Mouse (Mus musculus): ENCODE data around the gene Retnlg. TPM values are rescaled to one million over a fixed set of nuclear protein-coding genes. Genes with fewer than 3 reads are reported as not detected.
"Not testable (repeated sequence)": the region's sequence is repeated elsewhere in the genome, so short reads cannot be mapped to it uniquely, and the experiment has no call there.

Gene Retnlg
- polyA plus RNA-seq (2011; ENCODE audit: insufficient read depth, insufficient read length, low replicate concordance, missing spikeins): 574 and 1,873 TPM in 2 replicates

DNA sequence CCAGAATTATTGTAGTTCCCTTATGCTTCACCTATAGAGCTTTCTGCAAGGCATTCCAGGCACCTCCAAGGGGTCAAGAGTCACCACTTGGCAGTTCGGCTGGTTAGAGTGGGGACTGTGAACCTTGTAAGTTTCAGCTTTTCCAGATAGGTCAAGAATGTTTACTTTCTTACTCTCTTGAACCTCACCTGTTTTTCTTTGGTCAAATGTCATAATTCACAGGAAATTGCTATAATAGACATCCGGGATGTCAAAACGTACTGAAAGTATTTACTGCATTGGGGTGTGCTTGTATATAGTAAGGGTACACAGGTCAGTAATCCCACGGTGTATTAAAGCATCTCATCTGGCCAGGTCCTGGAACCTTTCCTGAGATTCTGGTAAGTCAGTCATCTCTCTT lies at the start of gene Retnlg:
Gene Retnlg (plus strand): TSS at position 301 of the 400 bp plus-strand sequence.
- TF ChIP-seq POLR2A (IDR thresholded peaks at IDR 0.05; ENCODE audit: borderline replicate concordance, control insufficient read depth, low read depth, low read length) (no peak), CTCF (IDR thresholded peaks at IDR 0.05; ENCODE audit: control insufficient read depth, insufficient read depth, low read length) (no peak)
- Histone ChIP-seq H3K4me1 (ENCODE audit: control insufficient read depth, insufficient read depth, low read length) (peaks cover 1% of the 10 kb centered on the region; the same call in 1 of the 2 replicates), H3K4me3 (replicated peaks; ENCODE audit: control insufficient read depth, low read depth, low read length) (peak within 1 kb of the TSS; percentile 69), H3K27ac (ENCODE audit: control insufficient read depth, insufficient read depth, low read depth, low read length, poor library complexity) (peak within 1 kb of the TSS; percentile 76)
- WGBS: 47% methylated on average over 4 of the region's 4 CpGs

DNA sequence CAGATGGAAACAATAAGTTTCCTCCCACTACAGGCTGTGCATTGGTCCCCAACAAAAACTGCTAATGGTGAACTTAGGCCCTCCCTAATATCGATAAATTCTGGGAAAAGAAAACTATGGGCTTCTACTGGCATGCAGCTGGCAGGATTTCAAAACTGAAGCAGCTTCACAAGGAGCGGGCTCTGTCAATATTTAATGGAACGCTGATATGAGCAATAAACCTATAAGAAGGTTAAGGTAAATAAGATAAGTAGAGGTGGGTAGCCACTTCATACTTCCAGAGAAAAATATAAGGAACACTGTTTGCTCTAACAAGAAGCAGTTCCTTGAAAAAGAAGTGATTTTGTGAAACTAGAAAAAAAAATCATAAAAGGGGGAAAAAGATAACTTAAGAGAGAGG lies 45.9 kb upstream of the Retnlg start:
- TF ChIP-seq CTCF (IDR thresholded peaks at IDR 0.05; ENCODE audit: control insufficient read depth, insufficient read depth, low read length) (no peak), POLR2A (IDR thresholded peaks at IDR 0.05; ENCODE audit: borderline replicate concordance, control insufficient read depth, low read depth, low read length) (no peak)
- Histone ChIP-seq H3K4me3 (replicated peaks; ENCODE audit: control insufficient read depth, low read depth, low read length) (no peak overlapping the region), H3K27ac (ENCODE audit: control insufficient read depth, insufficient read depth, low read depth, low read length, poor library complexity) (no peak overlapping the region), H3K4me1 (ENCODE audit: control insufficient read depth, insufficient read depth, low read length) (no peaks in the 10 kb centered on the region; the same call in 1 of the 2 replicates)
- WGBS: 82% methylated on average over 3 of the region's 3 CpGs

DNA sequence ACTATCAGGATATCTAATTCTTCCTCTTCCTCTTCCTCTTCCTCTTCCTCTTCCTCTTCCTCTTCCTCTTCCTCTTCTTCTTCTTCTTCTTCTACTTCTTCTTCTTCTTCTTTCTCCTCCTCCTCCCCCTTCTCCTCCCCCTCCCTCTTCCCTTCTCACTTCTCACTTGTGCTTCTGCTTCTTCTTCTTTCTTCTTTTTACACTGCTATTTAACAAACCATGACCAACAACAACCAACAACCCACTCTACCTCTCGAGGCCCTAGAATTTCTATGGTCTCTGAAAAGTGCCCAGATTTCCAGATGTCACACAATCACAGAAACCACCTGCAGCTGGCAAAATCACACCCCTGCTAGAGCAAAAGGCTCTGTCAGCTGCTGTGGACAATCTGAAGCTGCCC lies 44.8 kb upstream of the Retnlg start:
- Histone ChIP-seq H3K27ac (ENCODE audit: control insufficient read depth, insufficient read depth, low read depth, low read length, poor library complexity) (no peak overlapping the region; the same call in 1 of the 2 replicates), H3K4me1 (ENCODE audit: control insufficient read depth, insufficient read depth, low read length) (no peaks in the 10 kb centered on the region; the same call in none of the 2 replicates), H3K4me3 (replicated peaks; ENCODE audit: control insufficient read depth, low read depth, low read length) (no peak overlapping the region)
- TF ChIP-seq POLR2A (IDR thresholded peaks at IDR 0.05; ENCODE audit: borderline replicate concordance, control insufficient read depth, low read depth, low read length) (no peak), CTCF (IDR thresholded peaks at IDR 0.05; ENCODE audit: control insufficient read depth, insufficient read depth, low read length) (no peak)
- WGBS: 11% methylated on average over 1 of the region's 1 CpGs

DNA sequence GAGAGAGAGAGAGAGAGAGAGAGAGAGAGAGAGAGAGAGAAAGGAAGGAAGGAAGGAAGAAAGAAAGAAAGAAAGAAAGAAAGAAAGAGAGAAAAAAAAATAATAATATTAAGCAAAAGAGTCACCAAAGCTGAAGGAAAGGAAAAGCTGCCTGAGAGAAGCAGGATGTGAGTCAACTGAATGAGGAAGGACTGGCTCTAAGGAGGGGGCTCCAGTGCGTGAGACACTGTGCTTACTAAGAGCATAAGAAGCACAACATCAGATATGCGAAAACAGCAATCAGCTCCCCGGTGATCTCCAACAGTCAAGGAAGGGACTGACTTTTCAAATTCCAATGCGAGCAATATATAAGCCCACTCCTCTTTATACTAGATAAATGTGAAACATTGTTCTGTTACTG lies 43.4 kb upstream of the Retnlg start:
- 31% methylated on average over 4 of the region's 4 CpGs for WGBS
- TF ChIP-seq POLR2A (IDR thresholded peaks at IDR 0.05; ENCODE audit: borderline replicate concordance, control insufficient read depth, low read depth, low read length) (no peak), CTCF (IDR thresholded peaks at IDR 0.05; ENCODE audit: control insufficient read depth, insufficient read depth, low read length) (no peak)
- no peak overlapping the region for H3K4me3 ChIP-seq (replicated peaks; ENCODE audit: control insufficient read depth, low read depth, low read length)
- no peaks in the 10 kb centered on the region; the same call in none of the 2 replicates for H3K4me1 ChIP-seq (ENCODE audit: control insufficient read depth, insufficient read depth, low read length)
- no peak overlapping the region for H3K27ac ChIP-seq (ENCODE audit: control insufficient read depth, insufficient read depth, low read depth, low read length, poor library complexity)

DNA sequence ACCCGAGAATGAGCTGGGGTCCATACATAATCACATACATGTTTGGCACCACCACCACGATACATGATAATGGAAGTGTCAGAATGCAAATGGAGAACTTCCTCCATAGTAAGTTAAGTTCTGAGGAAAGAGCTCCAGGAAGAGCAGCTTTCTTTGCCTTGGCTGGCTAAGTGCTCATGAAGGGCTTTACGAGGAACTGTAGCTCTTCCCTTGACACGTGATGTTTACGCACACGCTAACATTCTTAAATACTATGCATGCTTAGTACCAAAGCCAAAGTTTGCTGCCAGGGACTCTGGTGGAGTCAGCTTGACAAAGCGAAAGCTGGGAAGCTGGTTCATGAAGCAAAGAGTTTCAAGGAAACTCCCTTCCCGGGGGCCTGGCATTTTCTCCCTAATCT lies 40.4 kb upstream of the Retnlg start:
- TF ChIP-seq POLR2A (IDR thresholded peaks at IDR 0.05; ENCODE audit: borderline replicate concordance, control insufficient read depth, low read depth, low read length): no peak
- TF ChIP-seq CTCF (IDR thresholded peaks at IDR 0.05; ENCODE audit: control insufficient read depth, insufficient read depth, low read length): no peak
- WGBS: 79% methylated on average over 8 of the region's 8 CpGs
- Histone ChIP-seq H3K4me3 (replicated peaks; ENCODE audit: control insufficient read depth, low read depth, low read length) (no peak overlapping the region), H3K27ac (ENCODE audit: control insufficient read depth, insufficient read depth, low read depth, low read length, poor library complexity) (no peak overlapping the region), H3K4me1 (ENCODE audit: control insufficient read depth, insufficient read depth, low read length) (no peaks in the 10 kb centered on the region; the same call in none of the 2 replicates)

DNA sequence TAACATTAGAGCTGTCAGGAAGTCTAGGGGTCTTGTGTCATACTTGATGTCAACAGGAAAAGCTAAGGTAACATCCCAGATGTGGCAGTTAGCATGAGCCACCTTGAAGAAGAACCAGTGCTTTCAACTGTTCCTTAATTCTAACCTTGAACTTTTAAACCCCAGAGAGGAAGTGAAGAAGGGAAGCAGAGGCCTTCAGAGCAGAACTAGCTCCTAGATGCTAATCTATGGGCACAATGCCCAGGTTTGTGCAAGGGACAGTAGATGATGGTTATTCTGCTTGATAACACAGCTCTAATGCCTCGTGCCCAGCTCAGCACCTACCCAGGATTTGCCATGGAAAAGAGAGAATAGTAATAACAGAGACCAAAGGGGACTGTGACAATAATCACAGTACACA lies 38.8 kb upstream of the Retnlg start:
- not testable (repeated sequence) for H3K4me3 ChIP-seq (replicated peaks; ENCODE audit: control insufficient read depth, low read depth, low read length); H3K27ac ChIP-seq (ENCODE audit: control insufficient read depth, insufficient read depth, low read depth, low read length, poor library complexity); H3K4me1 ChIP-seq (ENCODE audit: control insufficient read depth, insufficient read depth, low read length)
- WGBS: 7% methylated on average over 1 of the region's 1 CpGs

DNA sequence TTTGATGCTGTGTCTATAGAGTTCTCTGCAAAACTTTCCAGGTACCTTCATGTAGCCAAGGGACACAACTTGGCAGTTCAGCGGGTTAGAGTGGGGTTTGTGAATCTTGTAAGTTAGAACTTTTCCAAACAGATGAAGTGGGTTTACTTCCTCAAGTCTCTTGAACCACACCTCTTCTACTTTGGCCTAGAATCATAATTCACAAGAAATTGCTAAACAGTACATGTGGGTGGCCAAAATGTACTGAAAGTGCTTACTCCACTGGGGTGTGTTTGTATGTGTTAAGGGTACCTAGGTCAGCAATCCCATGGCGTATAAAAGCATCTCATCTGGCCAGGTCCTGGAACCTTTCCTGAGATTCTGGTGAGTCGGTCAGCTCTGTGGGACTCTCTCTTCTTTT lies 30.2 kb upstream of the Retnlg start, which contains the start of gene Retnla:
Gene Retnla (plus strand): TSS at position 286 of the 400 bp plus-strand sequence.
- H3K4me3 ChIP-seq (replicated peaks; ENCODE audit: control insufficient read depth, low read depth, low read length): no peak within 1 kb of the TSS

DNA sequence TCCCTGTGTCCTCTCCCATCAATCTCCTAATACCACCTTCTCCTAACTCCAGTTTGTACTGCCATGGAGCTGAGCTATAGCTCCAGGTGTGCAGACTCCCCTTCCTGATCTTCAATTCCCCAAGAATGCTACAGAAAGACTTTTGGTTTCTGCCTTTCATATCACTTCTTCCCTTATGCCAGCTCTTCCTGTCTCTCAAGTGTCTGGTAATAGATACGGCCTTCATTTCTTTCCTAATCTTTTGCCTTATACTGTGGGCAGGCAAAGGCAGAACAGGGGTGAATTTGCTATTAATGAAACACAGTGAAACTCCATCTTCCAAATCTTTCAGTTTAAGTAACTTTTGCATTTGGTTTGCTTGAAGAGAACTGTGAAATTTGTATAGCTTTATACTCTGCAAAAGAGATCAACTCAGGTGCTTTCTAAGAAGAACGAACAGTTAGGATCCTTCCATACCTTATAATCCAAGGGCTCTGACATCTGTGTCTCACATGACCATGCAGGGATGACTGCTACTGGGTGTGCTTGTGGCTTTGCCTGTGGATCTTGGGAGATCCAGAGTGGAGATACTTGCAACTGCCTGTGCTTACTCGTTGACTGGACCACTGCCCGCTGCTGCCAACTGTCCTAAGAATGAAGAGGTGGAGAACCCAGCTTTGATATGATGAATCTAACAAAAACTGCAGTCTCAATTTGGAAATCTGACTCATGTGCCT lies 28.6 kb upstream of the Retnlg start:
- H3K4me3 ChIP-seq (replicated peaks; ENCODE audit: control insufficient read depth, low read depth, low read length): no peak overlapping the region
- no peak overlapping the region for H3K27ac ChIP-seq (ENCODE audit: control insufficient read depth, insufficient read depth, low read depth, low read length, poor library complexity)
- no peaks in the 10 kb centered on the region for H3K4me1 ChIP-seq (ENCODE audit: control insufficient read depth, insufficient read depth, low read length)
- no peak for TF ChIP-seq CTCF (IDR thresholded peaks at IDR 0.05; ENCODE audit: control insufficient read depth, insufficient read depth, low read length)
- no peak for TF ChIP-seq POLR2A (IDR thresholded peaks at IDR 0.05; ENCODE audit: borderline replicate concordance, control insufficient read depth, low read depth, low read length)
- WGBS: 62% methylated on average over 4 of the region's 4 CpGs

More for the DNA sequence above, 30.2 kb upstream of the Retnlg start, which contains the start of gene Retnla:
- TF ChIP-seq POLR2A (IDR thresholded peaks at IDR 0.05; ENCODE audit: borderline replicate concordance, control insufficient read depth, low read depth, low read length): no peak
- TF ChIP-seq CTCF (IDR thresholded peaks at IDR 0.05; ENCODE audit: control insufficient read depth, insufficient read depth, low read length): no peak
- H3K4me1 ChIP-seq (ENCODE audit: control insufficient read depth, insufficient read depth, low read length): no peaks in the 10 kb centered on the region
- no peak within 1 kb of the TSS for H3K27ac ChIP-seq (ENCODE audit: control insufficient read depth, insufficient read depth, low read depth, low read length, poor library complexity)
- 81% methylated on average over 3 of the region's 3 CpGs for WGBS

DNA sequence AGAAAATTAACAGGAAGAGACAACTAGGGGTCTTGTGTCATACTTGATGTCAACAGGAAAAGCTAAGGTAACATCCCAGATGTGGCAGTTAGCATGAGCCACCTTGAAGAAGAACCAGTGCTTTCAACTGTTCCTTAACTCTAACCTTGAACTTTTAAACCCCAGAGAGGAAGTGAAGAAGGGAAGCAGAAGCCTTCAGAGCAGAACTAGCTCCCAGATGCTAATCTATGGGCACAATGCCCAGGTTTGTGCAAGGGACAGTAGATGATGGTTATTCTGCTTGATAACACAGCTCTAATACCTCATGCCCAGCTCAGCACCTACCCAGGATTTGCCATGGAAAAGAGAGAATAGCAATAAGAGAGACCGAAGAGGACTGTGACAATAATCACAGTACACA lies 7.4 kb upstream of the Retnlg start:
- not testable (repeated sequence) for H3K4me3 ChIP-seq (replicated peaks; ENCODE audit: control insufficient read depth, low read depth, low read length); H3K27ac ChIP-seq (ENCODE audit: control insufficient read depth, insufficient read depth, low read depth, low read length, poor library complexity); H3K4me1 ChIP-seq (ENCODE audit: control insufficient read depth, insufficient read depth, low read length)
- WGBS: 57% methylated on average over 1 of the region's 1 CpGs

Measured in bone marrow, adult 2 months (tissue).